Mouse (Mus musculus) CD4-positive, CD25-positive, alpha-beta regulatory T cell, adult 2 months (primary cell): ENCODE measurements at regions not wholly inside any gene's neighbourhood (a gene's known extent, or its start where the extent isn't known, plus 50 kb on each side); places are given as distances from the start of the nearest gene placed in this dataset.

Experiments
- DNase-seq: peaks from one replicate; pipeline ENCODE4 v3.0.0-alpha.2; 2012; ENCODE audit warnings: low read depth, low spot score

- DNase-seq: no peak
Measured at GRCm38 (mm10) chr8:104027161-104027821, 74.1 kb upstream of the Cdh5 start.

- peak; percentile 71 for DNase-seq
Measured at GRCm38 (mm10) chr8:104028626-104029025, 72.8 kb upstream of the Cdh5 start.

- DNase-seq: peak; percentile 63
Measured at GRCm38 (mm10) chr8:104032179-104032578, 69.2 kb upstream of the Cdh5 start.

GRCm38 (mm10) chr8:104033148-104033547 is 68.3 kb upstream of the Cdh5 start:
- DNase-seq: no peak

- DNase-seq: no peak
Measured at GRCm38 (mm10) chr8:104034286-104034685, 67.1 kb upstream of the Cdh5 start.

- DNase-seq: no peak
Measured at GRCm38 (mm10) chr8:104036580-104037477, 64.6 kb upstream of the Cdh5 start.

GRCm38 (mm10) chr8:104037611-104038010 is 63.8 kb upstream of the Cdh5 start:
- DNase-seq: no peak

- DNase-seq: peak; percentile 67
Measured at GRCm38 (mm10) chr8:104039526-104039925, 61.9 kb upstream of the Cdh5 start.

- peak; percentile 46 for DNase-seq
Measured at GRCm38 (mm10) chr8:104041522-104041921, 59.9 kb upstream of the Cdh5 start.

GRCm38 (mm10) chr8:104042434-104042833 is 59.0 kb upstream of the Cdh5 start:
- peak; percentile 52 for DNase-seq

- DNase-seq: no peak
Measured at GRCm38 (mm10) chr8:104048037-104048436, 53.4 kb upstream of the Cdh5 start.

GRCm38 (mm10) chr8:104049181-104049580 is 52.2 kb upstream of the Cdh5 start:
- no peak for DNase-seq

GRCm38 (mm10) chr8:104050694-104051539 is 50.5 kb upstream of the Cdh5 start:
- peak; percentile 77 for DNase-seq

GRCm38 (mm10) chr8:104051540-104051882 is 49.9 kb upstream of the Cdh5 start:
- no peak for DNase-seq
